Mouse (Mus musculus) forebrain, embryonic 14.5 days (tissue): ENCODE data around the gene Hoxb3. TPM values are rescaled to one million over a fixed set of nuclear protein-coding genes. Genes with fewer than 3 reads are reported as not detected.

Source experiments
- ATAC-seq: fragments of 200-750 bp; cut with Nextera tagmentation; 2 replicates; pipeline ENCODE4 v1.8.0; 2017; ENCODE audit warnings: mild to moderate bottlenecking, moderate library complexity
- DNase-seq: peaks from one replicate; pipeline ENCODE4 v3.0.0-alpha.2; 2015; ENCODE audit warnings: low spot score
- H3K27ac ChIP-seq: fragments of 300-500 bp; sonication (generic); 2 replicates; pipeline ENCODE4 v1.5.1; 2014; ENCODE audit warnings: low read depth, mild to moderate bottlenecking, control low read depth, low read length, moderate library complexity
- H3K27me3 ChIP-seq: fragments of 300-500 bp; sonication (generic); replicated peaks from 2 replicates; pipeline ENCODE4 v1.6.1; 2014; ENCODE audit warnings: low read length, control low read depth, mixed read lengths; ENCODE audit not compliant: control insufficient read depth, insufficient read depth
- H3K36me3 ChIP-seq: fragments of 300-500 bp; sonication (generic); 2 replicates; pipeline ENCODE4 v1.6.1; 2014; ENCODE audit warnings: low read length, control low read depth; ENCODE audit not compliant: control insufficient read depth, insufficient read depth
- H3K4me1 ChIP-seq: fragments of 300-500 bp; sonication (generic); 2 replicates; pipeline ENCODE4 v1.6.1; 2014; ENCODE audit warnings: antibody characterized with exemption, low read length, control low read depth; ENCODE audit not compliant: control insufficient read depth, insufficient read depth
- H3K4me2 ChIP-seq: fragments of 300-500 bp; sonication (generic); 2 replicates; pipeline ENCODE4 v1.6.1; 2014; ENCODE audit warnings: mild to moderate bottlenecking, control low read depth, low read length
- H3K4me3 ChIP-seq: fragments of 300-500 bp; sonication (generic); 2 replicates; pipeline ENCODE4 v1.5.1; 2014; ENCODE audit warnings: low read depth, low read length, control low read depth
- H3K9ac ChIP-seq: fragments of 300-500 bp; sonication (generic); 2 replicates; pipeline ENCODE4 v1.6.1; 2014; ENCODE audit warnings: mild to moderate bottlenecking, low read length, control low read depth, moderate library complexity
- H3K9me3 ChIP-seq: fragments of 300-500 bp; sonication (generic); replicated peaks from 2 replicates; pipeline ENCODE4 v1.6.1; 2016; ENCODE audit warnings: low read length, control low read depth, mixed read lengths; ENCODE audit not compliant: control insufficient read depth
- WGBS: fragments of 180-500 bp; shearing (Covaris S2); extraction: QIAGEN DNeasy Blood & Tissue Kit; methylation state at CpG from one replicate; pipeline ENCODE4 v1.1.7; 2014; 5-methylcytosine and 5-hydroxymethylcytosine counted together
- polyA plus RNA-seq: library from polyadenylated mRNA; unstranded; fragments of >200 nt; fragmentation: Nextera tagmentation; extraction: Ambion mirVana; gene quantifications from 2 replicates; pipeline ENCODE4 v1.2.1, GENCODE M21; 2014

The Hoxb3 gene
- polyA plus RNA-seq, 1 experiment from 2014 or later = not detected

DNA sequence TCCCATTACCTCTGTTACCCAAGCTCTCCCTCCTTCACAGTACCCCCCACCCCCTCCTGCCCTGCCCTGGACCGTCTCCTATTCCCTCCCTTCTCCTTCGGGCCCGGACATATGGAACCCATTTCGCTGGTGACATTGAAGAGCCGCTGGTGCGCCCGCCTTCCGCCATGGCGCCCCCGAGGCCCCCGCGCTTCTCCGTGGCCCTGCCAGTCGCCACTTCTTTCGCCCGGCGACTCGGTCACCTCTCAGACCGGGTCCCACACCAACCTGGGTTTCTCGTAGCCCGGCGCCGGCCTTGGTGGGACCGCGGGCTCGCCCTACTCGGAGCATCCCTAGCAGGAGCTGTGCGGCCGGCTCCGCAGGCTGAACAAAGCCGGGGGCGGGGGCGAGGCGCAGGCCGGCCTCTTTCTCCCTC is 9.5 kb downstream of the Hoxb3 start:
- Histone ChIP-seq H3K9me3 (no peaks in the 10 kb centered on the region), H3K27me3 (peaks cover 100% of the 10 kb centered on the region), H3K4me3 (no peak overlapping the region), H3K27ac (no peak overlapping the region), H3K9ac (no peak overlapping the region), H3K4me2 (no peak overlapping the region), H3K36me3 (no peaks in the 10 kb centered on the region), H3K4me1 (no peaks in the 10 kb centered on the region)
- no peak for ATAC-seq
- WGBS = under 1% methylated on average over 28 of the region's 35 CpGs
- no peak for DNase-seq

- no peaks in the 10 kb centered on the region for H3K9me3 ChIP-seq
- H3K4me1 ChIP-seq = no peaks in the 10 kb centered on the region
- H3K4me3 ChIP-seq = no peak overlapping the region
- ATAC-seq (no peak), DNase-seq (no peak)
- H3K27me3 ChIP-seq = peaks cover 100% of the 10 kb centered on the region
- H3K9ac ChIP-seq = no peak overlapping the region
- H3K36me3 ChIP-seq = no peaks in the 10 kb centered on the region
- WGBS = 3% methylated on average over 17 of the region's 17 CpGs
- H3K27ac ChIP-seq = no peak overlapping the region
- no peak overlapping the region for H3K4me2 ChIP-seq
Observed at GRCm38 (mm10) chr11:96333241-96334001, 10.3 kb downstream of the Hoxb3 start.

- Histone ChIP-seq H3K9ac (no peak overlapping the region), H3K4me3 (no peak overlapping the region), H3K27me3 (peaks cover 100% of the 10 kb centered on the region), H3K27ac (no peak overlapping the region), H3K4me1 (no peaks in the 10 kb centered on the region), H3K36me3 (no peaks in the 10 kb centered on the region), H3K9me3 (no peaks in the 10 kb centered on the region), H3K4me2 (no peak overlapping the region)
- ATAC-seq = no peak
- DNase-seq = no peak
- 0% methylated on average over 2 of the region's 2 CpGs for WGBS
Observed at GRCm38 (mm10) chr11:96334002-96334364, 10.9 kb downstream of the Hoxb3 start.

GRCm38 (mm10) chr11:96334998-96335397 is 11.9 kb downstream of the Hoxb3 start:
- Histone ChIP-seq H3K27me3 (peaks cover 100% of the 10 kb centered on the region), H3K36me3 (no peaks in the 10 kb centered on the region), H3K4me3 (no peak overlapping the region), H3K9me3 (no peaks in the 10 kb centered on the region), H3K9ac (no peak overlapping the region), H3K4me2 (no peak overlapping the region), H3K27ac (no peak overlapping the region), H3K4me1 (no peaks in the 10 kb centered on the region)
- DNase-seq = no peak
- WGBS = 29% methylated on average over 3 of the region's 3 CpGs
- ATAC-seq = no peak

DNA sequence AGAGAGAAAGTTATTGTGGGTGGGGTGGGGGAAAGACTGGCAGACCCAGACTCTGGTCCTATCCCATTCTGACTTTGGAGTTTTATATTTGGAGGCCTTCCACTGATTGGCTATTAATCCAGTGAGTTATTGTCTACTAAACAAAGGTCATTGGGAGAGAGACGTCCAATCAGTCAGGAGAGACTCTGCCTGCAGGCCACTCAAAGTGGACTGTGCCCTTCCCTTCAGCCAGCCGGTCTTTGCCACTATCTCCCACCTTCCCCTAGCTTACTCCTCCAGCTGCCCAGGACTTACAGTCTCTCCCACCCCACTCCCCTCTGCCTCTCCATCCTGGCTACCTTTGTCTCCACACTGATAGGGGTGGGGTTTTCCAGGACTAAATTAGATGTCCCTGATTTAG is 13.5 kb downstream of the Hoxb3 start:
- H3K27me3 ChIP-seq = peaks cover 99% of the 10 kb centered on the region
- H3K4me1 ChIP-seq = no peaks in the 10 kb centered on the region
- no peaks in the 10 kb centered on the region for H3K36me3 ChIP-seq
- H3K9ac ChIP-seq = no peak overlapping the region
- H3K27ac ChIP-seq = no peak overlapping the region
- DNase-seq = no peak
- ATAC-seq = no peak
- 0% methylated on average over 2 of the region's 2 CpGs for WGBS
- H3K4me2 ChIP-seq = no peak overlapping the region
- no peak overlapping the region for H3K4me3 ChIP-seq
- no peaks in the 10 kb centered on the region for H3K9me3 ChIP-seq

GRCm38 (mm10) chr11:96337026-96337425 is 13.9 kb downstream of the Hoxb3 start:
- ATAC-seq (no peak), DNase-seq (no peak)
- Histone ChIP-seq H3K27ac (no peak overlapping the region), H3K27me3 (peaks cover 99% of the 10 kb centered on the region), H3K9ac (no peak overlapping the region), H3K9me3 (no peaks in the 10 kb centered on the region), H3K4me3 (no peak overlapping the region), H3K36me3 (no peaks in the 10 kb centered on the region), H3K4me2 (no peak overlapping the region), H3K4me1 (no peaks in the 10 kb centered on the region)
- under 1% methylated on average over 6 of the region's 6 CpGs for WGBS

DNA sequence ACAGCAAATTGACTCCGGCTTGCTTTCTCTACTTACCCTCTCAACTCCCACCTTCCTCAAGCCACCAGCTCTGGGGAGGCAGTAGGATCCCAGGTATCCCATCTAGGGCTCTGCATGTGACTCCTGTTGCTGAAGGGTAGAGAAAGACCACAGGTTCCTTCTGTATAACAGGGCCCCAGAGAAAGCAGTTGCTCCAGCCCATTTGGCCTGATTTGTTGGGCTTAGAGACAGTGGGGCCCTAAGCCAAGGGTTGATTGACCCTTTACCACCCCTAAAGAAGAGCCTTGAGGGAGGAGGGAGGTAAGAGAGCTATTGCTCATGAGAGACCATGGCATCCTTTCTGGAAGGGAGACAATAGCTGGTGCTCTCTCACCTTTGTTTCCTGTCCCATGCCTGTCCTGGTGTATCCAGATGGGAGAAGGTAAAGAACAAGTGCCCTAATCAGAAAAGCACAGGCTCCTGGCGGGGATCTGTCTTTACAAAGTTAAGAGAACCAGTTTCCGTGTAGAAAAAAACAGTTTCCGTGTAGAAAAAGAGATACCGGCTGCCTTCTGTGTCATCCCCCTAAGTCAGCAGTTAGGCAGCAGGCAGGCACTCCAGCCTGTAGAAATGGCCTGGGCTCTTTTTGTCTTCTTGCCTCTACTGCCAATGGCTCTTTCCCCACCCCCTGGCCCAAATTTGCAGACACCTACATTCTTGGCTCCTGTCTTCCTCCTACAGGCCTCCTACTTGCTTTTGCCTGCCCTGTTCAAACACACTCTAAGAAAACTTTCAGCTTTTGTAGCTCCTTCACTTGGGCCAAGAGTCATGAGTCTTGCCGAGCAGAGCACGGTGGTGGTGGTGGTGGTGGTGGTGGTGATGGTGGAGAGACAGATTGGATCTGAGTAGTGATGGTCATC is 16.1 kb downstream of the Hoxb3 start:
- DNase-seq (no peak), ATAC-seq (no peak)
- Histone ChIP-seq H3K4me2 (no peak overlapping the region), H3K27ac (no peak overlapping the region), H3K4me1 (no peaks in the 10 kb centered on the region), H3K9ac (no peak overlapping the region), H3K4me3 (no peak overlapping the region), H3K27me3 (peaks cover 98% of the 10 kb centered on the region), H3K9me3 (no peaks in the 10 kb centered on the region), H3K36me3 (no peaks in the 10 kb centered on the region)
- 12% methylated on average over 7 of the region's 7 CpGs for whole genome bisulfite sequencing

DNA sequence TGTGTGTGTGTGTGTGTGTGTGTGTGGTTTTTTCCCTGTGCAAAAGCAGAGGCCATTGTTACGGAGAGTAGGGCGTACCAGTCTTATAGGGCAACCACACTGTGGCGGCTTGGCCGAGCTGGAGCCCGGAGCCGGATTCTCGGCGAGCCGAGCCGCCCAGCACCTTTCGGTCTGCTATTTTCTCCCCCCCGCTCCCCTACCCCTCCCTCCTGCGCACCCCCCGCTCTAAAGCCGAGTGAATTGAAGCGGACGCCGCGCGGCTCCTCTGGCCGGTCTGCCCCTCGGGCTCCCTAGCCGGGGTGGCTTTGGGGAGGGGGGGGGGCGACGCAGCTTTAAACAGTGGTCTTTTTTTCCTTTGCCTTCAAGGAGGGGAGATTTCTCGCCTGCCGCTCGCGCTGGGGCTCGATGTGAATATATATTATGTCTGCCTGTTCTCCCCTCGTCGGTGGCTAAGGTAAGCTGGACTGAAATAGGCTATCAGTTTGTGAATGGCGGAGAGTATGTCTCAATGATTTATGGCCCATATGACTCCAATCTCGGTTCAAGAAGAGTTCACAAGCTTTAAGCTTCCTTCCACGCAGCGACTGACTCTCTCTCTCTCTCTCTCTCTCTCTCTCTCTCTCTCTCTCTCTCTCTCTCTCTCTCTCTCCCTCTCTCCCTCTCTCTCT is 17.7 kb downstream of the Hoxb3 start:
- no peaks in the 10 kb centered on the region for H3K9me3 ChIP-seq
- DNase-seq (no peak), ATAC-seq (no peak)
- no peak overlapping the region for H3K4me2 ChIP-seq
- 2% methylated on average over 23 of the region's 36 CpGs for WGBS
- no peak overlapping the region for H3K27ac ChIP-seq
- no peak overlapping the region for H3K4me3 ChIP-seq
- H3K36me3 ChIP-seq = no peaks in the 10 kb centered on the region
- no peaks in the 10 kb centered on the region for H3K4me1 ChIP-seq
- H3K27me3 ChIP-seq = peaks cover 98% of the 10 kb centered on the region
- no peak overlapping the region for H3K9ac ChIP-seq
